Mouse (Mus musculus) lung, postnatal 0 days (tissue): ENCODE measurements around the gene Trim67.

ENCODE experiments used
- CTCF ChIP-seq: IDR thresholded peaks from 2 replicates; pipeline ENCODE4 v1.5.1; 2016; ENCODE audit warnings: antibody characterized with exemption, mild to moderate bottlenecking
- EP300 ChIP-seq: IDR thresholded peaks from 2 replicates; pipeline ENCODE4 v1.6.1; 2016; ENCODE audit warnings: antibody characterized with exemption, mild to moderate bottlenecking, control low read depth

- TF ChIP-seq CTCF (peak; percentile 3; the same call in 1 of the 2 replicates), EP300 (no peak)
These were observed 70.8 kb downstream of the Trim67 start for GRCm38 (mm10) chr8:124863729-124864128.
